Mouse (Mus musculus): ENCODE results near the gene Pnpla2.

DNA sequence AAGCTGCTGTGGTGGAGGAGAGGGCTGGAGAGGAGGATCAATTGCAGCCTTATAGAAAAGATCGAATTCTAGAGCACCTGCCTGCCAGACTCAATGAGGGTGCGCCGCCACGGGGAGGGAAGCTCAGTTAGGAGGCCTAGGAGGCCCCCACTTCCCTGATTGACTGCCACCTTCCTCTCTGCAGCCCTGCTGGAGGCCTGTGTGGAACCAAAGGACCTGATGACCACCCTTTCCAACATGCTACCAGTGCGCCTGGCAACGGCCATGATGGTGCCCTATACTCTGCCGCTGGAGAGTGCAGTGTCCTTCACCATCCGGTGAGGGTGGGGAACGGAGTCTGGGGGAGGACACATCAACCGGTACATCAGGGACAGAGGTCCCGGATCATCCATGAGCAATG, 3.7 kb downstream of the Pnpla2 start:
- TF ChIP-seq CTCF (conservative IDR thresholded peaks at IDR 0.05; ENCODE audit: insufficient read depth, insufficient read length, low read depth, low read length) (no peak), POLR2A (IDR thresholded peaks at IDR 0.05; ENCODE audit: low read depth, low read length) (no peak)
